14 mouse cellular contexts compared by ENCODE assay signal in the genomic region with DNA sequence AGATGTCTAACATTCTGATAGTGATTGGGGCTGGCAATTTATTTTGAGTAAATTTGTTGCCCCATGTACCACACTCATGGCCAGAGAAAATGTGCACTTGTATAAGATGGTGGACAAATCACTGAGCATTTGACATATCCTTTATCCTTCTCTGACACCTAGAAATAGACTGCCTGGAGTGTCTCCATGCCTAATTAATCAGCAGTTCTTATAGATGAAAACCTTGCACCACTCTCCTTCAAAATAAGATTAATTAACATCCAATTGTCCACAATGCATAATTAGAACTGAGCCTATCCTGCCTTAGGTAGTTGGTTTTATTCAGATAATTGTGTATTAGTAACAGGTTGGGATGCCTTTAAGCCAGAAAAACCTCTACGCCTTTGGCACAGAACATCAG.
"Had no signal": no experiment of that assay in that cellular context is flagged by ENCODE, and none has a peak within 500 bp of the region (broad histone marks: within the 10 kb centered on the region; RNA-seq: fewer than 3 reads in every experiment).

No protein-coding gene starts in this region.

- H3K9ac ChIP-seq: lung, embryonic 14.5 days; midbrain, embryonic 15.5 days; neural tube, embryonic 12.5 days; stomach, embryonic 15.5 days had no signal

- H3K36me3 ChIP-seq: midbrain, embryonic 15.5 days; neural tube, embryonic 12.5 days; stomach, embryonic 15.5 days had no signal

- H3K9me3 ChIP-seq: megakaryocyte, embryonic 14.5 days; midbrain, embryonic 15.5 days; neural tube, embryonic 12.5 days; stomach, embryonic 15.5 days had no signal

- H3K27me3 ChIP-seq: megakaryocyte, embryonic 14.5 days; midbrain, embryonic 15.5 days; neural tube, embryonic 12.5 days; stomach, embryonic 15.5 days had no signal

- H3K4me1 ChIP-seq: megakaryocyte, embryonic 14.5 days; midbrain, embryonic 15.5 days; neural tube, embryonic 12.5 days; stomach, embryonic 15.5 days had no signal

- H3K27ac ChIP-seq: midbrain, embryonic 15.5 days; neural tube, embryonic 12.5 days; stomach, embryonic 15.5 days; stomach, postnatal 0 days had no signal

- H3K4me2 ChIP-seq: lung, embryonic 14.5 days; midbrain, embryonic 11.5 days; midbrain, embryonic 15.5 days; neural tube, embryonic 12.5 days; stomach, embryonic 15.5 days had no signal

- H3K4me3 ChIP-seq: megakaryocyte, embryonic 14.5 days; midbrain, embryonic 15.5 days; neural tube, embryonic 12.5 days; stomach, embryonic 15.5 days had no signal

- DNase-seq: lung, adult 18-20 months; lung, embryonic 14.5 days; lung, postnatal 10 days; lung, postnatal 4 days; right cerebral cortex, postnatal 14 days; thymus, adult 2 months; thymus, postnatal 25 days; thymus, postnatal 4 days had no signal

- ATAC-seq: midbrain, embryonic 15.5 days had no signal
